Mouse (Mus musculus): ENCODE measurements around the gene Chmp3.

- TF ChIP-seq CTCF (IDR thresholded peaks at IDR 0.05; ENCODE audit: low read depth) (no peak), EP300 (IDR thresholded peaks at IDR 0.05; ENCODE audit: low read depth) (no peak)
Measured at GRCm38 (mm10) chr6:71527056-71527455, 16.5 kb upstream of the Chmp3 start.

Measured in heart, postnatal 0 days (tissue).